Mouse (Mus musculus): ENCODE measurements around the gene Ap1ar.

- TF ChIP-seq MYOD1 (IDR thresholded peaks at IDR 0.05; ENCODE audit: control insufficient read depth in 1 of 3, insufficient read length in 2 of 3, low read depth in 2 of 3) (no peak), E2F4 (IDR thresholded peaks at IDR 0.05; ENCODE audit: insufficient read depth) (no peak), REST (IDR thresholded peaks at IDR 0.05; ENCODE audit: insufficient read depth, insufficient read length) (no peak), MAX (IDR thresholded peaks at IDR 0.05; ENCODE audit: low read depth) (no peak), CEBPB (IDR thresholded peaks at IDR 0.05; ENCODE audit: insufficient read depth, poor library complexity, severe bottlenecking) (no peak), POLR2A (IDR thresholded peaks at IDR 0.05; ENCODE audit: insufficient read length, low read depth) (no peak), POLR2AphosphoS2 (IDR thresholded peaks at IDR 0.05; ENCODE audit: insufficient read length, low read depth) (no peak), MYOG (IDR thresholded peaks at IDR 0.05; ENCODE audit: control insufficient read depth in 1 of 3, insufficient read depth in 1 of 3, insufficient read length in 2 of 3, low read depth in 2 of 3) (no peak), SRF (IDR thresholded peaks at IDR 0.05; ENCODE audit: control insufficient read depth, insufficient read length, low read depth) (no peak), TCF12 (IDR thresholded peaks at IDR 0.05; ENCODE audit: insufficient read depth, poor library complexity, severe bottlenecking) (no peak), USF1 (IDR thresholded peaks at IDR 0.05; ENCODE audit: low read depth) (no peak)
Measured at GRCm38 (mm10) chr3:127836798-127837153, 547 bp downstream of the Ap1ar start.
